Mouse (Mus musculus) kidney, postnatal 36 days (tissue): ENCODE measurements around the gene Gbp7.
"Not testable (repeated sequence)": the region's sequence is repeated elsewhere in the genome, so short reads cannot be mapped to it uniquely, and the experiment has no call there.

Source experiments
- DNase-seq, 2 experiments: peaks; one replicate each; pipeline ENCODE4 v3.0.0; 2021 to 2022; ENCODE audit warnings: mixed read lengths in 2 of 2

Gene Gbp7

DNA sequence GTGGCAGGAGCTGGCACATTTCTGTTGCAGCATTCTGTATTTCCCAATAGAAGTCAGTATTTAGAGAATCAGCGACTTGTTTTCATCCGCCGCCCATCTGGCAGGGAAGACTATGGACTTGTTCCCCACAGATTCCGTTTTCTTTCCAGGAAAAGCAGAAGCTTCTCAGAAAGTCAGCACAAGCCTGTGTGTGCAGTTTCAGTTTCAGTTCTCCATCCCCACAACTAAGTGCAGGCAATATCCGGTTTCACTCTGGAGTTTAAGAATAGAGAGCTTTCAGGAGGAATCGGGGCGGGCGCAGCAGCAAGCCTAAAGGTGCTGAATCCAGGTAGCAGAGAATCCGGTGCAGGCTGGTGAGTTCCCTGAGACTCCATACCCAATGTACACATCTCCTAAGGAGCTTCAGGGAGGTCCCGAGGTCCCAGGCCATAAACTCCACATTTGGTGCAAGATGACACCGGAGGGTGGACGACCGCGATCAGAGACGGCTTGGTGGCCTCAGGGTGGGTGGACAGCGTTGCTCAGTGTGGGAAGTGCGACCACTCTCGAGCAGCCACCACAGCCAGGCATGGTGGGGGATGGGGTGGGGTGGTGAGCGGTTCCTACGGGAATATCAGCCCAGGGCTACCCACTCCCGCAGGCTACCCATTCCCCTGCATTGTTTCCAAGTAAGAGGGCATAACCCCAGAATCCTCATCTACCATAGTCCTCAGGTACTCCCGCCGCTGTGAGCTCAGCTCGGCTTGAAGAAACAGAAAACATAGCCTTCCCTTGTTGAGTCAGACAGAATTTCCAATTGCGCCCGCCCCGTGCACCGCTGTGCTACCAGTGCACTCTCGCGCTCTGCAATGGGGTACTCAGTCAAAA is at the start of gene Gbp7:
Gbp7 (plus strand) TSS at position 256 of the 867 bp plus-strand sequence.
- peak; percentile 63 to 67 for DNase-seq

DNA sequence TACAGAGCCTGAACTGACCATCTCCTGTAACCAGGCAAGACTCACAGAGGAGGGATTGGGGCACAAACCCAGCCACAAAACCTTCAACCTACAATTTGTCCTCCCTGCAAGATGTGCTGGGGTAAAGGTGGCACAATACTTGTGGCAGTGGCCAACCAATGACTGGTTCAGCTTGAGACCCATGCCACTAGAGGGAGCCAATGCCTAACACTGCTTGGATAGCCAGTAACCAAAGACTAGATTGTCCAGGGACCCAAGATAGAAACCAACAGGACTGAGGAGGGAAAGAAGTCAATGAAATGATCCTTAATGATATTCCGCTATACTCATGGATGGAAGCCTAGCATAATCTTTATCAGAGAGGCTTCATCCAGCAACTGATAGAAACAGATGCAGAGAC is 39.7 kb upstream of the Gbp7 start:
- DNase-seq, result peak; percentile 81 to 87

DNA sequence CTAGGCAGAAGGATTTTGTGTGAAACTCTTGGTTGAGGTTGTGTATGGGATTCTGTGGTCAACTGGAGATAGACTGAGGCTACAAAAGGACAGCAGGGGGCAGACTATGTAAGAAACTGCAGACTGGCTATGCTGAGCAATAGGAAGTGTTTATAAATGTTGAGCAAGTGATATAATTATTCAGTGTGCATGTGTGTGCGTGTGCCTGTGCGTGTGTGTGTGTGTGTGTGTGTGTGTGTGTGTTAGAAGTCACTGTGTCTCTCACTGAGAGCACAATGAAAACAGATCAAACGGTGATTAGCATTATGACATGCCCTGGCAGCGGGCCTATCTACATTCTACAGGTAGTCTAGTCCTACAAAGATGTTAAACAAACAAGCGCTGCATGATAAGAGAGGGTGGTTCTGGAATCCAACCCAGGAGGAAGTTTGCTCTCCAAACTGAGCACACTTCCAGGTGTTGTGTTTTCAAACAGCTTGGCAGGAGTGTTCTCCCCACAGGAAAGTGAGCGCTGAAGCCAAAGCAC is 36.5 kb upstream of the Gbp7 start, which contains the start of gene Gbp5:
Gbp5 (plus strand) TSS at position 443 of the 526 bp plus-strand sequence.
- peak; percentile 76 to 79 for DNase-seq

DNA sequence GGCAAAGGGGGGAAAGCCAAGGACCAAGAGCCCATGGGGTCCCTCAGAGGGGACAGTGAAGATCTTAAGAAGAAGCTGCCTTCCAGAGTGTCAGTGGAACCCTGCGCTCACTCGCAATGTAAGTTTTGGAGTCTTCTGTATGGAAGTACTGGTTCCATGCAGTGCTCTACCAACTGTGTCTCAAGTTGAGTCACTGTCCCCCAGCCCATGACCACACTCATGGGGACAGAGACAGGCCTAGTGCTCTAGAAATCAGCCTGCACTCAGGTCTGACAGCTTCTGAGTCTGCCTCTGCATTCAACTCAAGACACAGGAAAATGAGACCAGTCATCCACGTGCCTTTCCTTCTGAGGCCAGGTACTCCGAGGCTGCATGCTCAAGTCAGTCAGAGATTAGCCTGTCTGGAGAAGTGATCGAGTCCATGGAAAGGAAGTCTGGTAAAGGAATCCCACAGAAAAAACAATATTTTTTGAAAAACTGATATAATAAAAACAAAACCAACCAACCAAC is 34.9 kb upstream of the Gbp7 start:
- no peak for DNase-seq

DNA sequence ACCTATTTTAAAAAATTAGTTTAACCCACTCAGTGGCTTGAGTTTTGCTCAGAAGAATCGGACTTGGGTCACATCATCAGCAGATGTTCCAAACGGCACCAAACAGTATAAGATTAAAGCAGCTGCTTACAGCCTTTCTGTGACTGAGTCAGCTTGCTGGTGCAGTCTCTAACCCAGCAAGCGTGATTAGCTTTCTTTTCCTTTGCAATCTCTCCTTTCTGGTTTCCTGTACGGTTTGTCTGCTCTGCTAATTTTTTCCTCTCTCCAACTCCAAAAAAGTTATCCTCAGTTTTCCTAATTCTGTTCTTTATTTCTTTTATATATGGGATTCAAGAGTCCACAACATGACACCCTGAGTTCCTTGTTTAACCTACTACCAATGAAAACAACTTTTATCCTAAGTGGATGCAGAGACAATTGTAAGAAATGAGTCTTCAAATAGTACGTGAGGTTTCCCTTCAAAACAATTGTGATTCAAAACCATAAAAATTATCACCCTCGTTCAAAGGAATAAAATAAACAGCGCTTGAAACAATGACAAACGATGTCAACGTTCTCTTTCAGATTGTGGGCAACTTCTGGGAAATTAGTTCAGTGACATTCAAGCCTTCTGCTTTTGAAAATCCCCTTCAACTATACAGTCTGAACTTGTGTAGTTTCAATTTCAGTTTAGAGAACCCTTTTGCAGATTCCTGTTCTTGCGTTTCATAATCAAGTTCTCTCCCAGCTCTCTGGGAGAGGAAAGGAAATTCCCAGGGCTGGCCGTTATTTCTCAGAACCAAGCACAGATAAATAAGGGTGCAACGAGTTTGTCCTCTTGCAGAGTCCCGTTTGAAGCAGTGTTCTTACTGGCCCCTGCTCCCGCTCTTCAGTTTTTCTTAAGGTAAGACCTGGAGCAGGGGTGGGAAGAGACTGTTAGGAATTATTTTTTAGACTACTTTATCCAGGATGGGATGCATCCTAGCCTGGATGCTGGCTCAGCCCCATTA is 33.7 kb upstream of the Gbp7 start:
- DNase-seq, result peak; percentile 24 to 27

DNA sequence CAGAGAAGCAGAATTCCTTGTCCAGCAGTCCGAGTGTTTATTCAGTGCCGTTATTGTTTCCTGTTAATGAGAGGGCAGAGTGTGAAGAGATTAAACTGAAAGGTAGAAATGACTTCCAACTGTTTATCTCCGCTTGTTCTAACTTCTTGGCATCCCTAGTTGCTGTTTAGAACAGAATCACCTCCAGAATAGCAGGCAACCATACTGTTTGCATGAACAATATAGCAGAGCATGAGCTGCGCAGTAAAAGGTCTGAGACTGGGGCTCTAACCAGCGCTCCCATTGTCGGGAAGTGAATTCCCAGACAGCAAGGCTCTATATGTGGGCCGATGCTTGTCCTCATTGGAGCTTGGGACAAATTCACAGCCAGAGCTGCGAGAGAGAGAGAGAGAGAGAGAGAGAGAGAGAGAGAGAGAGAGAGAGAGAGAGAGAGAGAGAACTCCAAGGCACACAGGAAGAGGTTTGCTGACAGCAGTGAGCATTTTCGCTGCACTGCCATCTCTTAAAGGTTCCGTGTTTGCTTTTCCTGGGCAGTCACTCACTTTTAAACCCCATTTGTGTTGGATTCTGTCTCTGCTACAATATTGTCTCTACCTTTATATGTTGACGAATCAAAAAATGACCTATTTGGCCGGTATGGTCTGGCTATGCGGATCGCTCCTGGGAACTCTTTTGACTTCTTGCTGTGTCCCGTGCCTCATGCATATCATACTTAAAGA is 32.9 kb upstream of the Gbp7 start:
- no peak for DNase-seq

DNA sequence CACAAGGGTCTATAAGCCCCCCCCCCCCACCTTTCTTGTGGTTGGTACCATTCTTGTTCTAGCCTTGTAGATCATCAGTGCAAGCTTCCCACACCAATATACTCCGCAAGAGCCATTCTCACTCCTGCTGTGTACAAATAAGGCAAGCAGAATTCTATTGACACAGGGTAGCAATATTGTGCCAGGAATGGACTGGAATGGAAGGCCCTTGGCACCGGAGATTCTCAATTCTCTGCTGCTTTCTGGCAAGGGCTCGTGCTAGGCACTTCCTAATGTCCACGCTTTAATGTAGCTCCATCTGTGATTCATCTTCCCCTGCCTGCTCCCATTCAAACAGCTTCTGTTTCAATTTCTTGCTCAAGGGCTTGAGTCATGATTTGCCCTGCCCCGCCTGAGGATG is 31.2 kb upstream of the Gbp7 start:
- DNase-seq, result no peak

DNA sequence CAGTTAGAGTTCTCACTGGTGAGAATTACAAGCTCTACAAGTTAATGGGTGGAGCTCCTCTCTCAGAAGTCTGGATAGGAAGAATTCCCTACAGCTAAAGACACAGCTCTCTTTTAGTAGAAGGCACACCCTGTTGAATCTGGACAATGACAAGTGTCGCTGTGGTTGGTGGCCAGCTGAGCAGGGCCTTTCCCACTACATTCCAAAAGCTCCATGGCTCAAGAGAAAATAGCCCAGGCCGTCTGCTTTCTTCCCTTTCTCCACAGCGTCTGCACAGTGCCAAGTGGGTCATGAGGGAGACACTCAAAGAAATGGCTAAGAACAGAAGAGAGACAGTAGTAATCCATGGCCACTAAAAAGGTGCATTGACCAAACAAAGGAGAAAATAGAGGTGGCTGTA is 2.0 kb upstream of the Gbp7 start:
- no peak for DNase-seq

DNA sequence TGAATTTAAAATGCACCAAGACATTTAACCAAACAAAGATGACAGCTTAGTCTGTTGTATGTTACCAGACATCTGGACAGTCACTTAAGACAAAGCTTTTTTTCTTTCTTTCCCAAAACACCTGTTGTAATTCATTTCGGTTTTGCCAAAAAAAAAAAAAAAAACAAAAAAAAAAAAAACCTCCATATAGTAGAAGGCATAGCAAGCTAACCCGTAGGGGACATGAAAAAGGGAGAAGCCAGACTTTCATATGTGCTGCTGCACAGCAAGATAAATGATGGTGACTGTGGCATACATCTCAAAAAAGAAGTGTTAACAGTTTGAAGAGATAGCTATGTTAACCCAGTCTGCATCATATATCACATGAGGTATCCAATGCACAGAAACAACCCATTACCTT is 545 bp upstream of the Gbp7 start:
- no peak for DNase-seq

DNA sequence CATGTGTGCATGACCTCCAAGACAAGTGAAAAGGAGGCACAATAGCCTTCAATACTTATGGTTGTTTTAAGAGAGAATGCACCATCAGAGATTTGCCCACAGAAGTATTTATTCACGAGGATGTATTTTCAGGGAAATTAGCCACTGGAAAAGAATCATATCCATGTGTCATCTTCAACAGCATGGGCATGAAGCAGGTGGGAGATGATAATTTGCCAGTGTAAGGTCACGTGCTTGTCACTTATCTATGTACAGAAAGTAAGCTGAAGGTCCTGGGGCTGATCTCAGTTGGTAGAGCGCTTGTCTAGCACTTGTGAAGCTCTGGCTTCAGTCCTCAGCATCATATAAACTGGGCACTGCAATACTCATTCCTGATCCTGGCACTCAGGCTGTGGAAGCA is 1.5 kb downstream of the Gbp7 start:
- no peak for DNase-seq

DNA sequence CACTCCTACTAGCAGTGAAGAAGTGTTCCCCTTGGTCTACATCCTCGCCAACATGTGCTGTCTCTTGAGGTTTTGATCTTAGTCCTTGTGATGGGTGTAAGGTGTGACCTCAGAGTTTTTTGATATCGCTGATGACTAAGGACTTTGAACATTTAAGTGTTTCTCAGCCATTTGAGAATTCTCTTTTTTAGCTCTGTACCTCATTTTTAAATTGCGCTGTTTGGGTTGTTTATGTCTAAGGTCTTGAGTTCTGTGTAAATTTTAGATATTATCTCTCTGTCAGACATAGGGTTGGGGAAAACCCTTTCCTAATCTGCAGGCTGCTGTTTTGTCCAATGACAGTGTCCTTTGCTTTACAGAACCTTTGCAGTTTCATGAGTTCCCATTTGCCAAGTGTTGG is 3.0 kb downstream of the Gbp7 start:
- DNase-seq, result no peak

DNA sequence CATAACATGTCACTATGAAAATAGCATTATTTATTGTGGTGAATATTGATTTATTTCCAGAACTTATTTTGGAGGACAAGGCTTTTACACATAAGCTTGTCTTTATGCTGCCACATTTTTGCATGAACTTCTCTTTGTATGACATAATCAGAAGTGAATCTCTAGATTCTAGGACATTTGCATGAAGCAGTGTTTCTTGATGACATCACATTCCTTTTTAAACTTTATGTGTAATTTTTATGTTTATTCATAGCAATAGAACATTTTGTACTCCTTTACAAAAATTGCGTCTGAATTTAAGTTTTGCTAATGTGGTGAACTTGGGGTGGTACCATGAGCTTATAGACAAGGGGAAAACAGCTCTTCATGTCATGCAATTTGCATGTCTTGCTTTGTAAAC is 5.5 kb downstream of the Gbp7 start:
- DNase-seq, result no peak

DNA sequence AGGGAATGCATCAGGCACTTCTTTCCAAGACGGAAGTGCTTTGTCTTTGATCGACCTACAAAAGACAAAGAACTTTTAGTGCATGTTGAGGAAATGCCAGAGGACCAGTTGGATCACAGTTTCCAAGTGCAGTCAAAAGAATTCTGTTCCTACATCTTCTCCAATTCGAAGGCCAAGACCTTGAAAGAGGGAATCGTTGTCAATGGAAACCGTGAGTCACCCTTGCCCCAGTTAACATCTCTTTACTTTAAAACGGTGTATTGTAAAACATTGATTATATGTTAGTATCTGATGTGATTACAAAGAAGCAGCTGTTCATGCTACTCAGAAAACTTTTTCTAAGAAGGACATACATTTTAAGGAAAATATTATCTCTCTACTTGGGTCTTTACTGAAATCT is 11.2 kb downstream of the Gbp7 start:
- no peak for DNase-seq

DNA sequence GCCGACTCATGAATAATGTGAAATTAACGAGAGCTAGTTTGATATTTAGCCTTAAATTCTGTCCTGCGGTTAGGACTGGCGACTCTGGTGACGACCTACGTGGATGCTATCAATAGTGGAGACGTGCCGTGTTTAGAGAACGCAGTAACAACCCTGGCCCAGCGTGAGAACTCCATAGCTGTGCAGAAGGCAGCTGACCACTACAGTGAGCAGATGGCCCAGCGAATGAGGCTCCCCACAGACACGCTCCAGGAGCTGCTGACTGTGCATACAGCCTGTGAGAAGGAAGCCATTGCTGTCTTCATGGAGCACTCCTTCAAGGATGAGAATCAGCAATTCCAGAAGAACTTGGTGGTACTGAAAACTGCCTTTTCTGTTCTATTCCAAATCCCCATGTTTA is 12.6 kb downstream of the Gbp7 start:
- not testable (repeated sequence) for DNase-seq

DNA sequence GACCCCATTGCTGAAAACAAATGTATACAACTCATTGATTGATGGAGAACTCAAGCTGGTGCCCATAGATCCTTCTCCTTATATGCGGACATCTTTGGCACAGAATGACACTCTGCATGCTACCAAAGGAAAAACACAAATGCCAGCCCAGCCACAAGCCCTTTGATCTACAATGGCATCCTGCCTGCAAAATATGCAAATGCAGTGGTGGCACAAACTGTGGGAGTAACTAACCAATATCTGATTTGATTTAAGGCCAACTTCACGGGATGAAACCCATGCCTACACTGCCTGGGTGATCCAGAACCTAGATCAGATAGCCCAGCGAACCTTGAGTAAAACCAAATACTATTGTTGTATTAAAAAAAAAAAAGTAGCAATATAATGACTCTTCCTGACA is 16.5 kb downstream of the Gbp7 start:
- peak in 1 of 2 experiments; percentile 28 for DNase-seq

DNA sequence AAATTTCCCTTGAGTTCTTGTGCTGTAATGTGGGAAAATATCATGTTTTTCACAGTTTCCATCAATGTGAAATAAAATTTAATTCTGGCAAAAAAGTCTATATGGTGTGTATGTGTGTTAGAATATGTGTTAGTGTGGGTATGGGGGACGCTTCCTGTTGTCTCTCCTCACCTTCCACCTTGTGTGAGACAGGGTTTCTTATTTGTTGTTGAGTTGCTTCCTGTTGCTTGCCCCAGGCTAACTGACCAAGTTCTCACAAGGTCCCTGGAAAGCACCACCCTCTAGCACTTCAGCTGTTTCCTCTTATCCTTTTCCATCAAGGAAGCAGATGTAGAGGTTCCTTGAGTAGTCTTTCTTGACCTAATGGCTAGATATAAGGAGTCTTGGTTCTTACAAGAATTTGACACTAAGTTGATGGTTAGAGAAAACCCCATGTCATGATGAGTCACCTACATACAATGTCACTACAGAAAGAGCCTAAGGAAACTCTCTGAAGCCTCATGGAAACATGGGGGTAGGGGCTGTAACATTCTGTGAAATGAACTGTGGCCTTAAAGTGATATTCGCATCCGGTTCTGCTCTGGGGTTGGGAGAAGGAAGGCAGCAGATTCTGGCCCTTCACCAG is 20.0 kb downstream of the Gbp7 start:
- no peak for DNase-seq

DNA sequence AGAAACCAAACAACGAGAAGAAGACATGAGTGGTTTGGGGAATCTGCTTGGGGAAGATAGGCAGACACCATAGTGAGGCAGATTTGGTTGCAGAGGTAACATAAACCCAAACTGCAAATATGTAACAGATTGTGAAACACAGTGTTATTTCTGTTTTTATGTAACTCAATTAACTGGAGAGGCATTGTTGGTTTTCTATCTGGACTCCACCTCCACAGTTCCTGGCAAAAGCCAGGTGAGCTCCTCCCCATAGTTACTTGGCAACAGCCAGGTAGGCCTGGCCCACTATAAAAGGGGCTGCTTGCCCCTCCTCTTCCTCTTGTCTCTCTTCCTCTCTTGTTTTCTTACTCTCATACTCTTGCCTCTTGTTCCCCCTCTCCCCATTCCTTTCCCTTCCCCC is 24.5 kb downstream of the Gbp7 start:
- peak; percentile 21 to 42 for DNase-seq

DNA sequence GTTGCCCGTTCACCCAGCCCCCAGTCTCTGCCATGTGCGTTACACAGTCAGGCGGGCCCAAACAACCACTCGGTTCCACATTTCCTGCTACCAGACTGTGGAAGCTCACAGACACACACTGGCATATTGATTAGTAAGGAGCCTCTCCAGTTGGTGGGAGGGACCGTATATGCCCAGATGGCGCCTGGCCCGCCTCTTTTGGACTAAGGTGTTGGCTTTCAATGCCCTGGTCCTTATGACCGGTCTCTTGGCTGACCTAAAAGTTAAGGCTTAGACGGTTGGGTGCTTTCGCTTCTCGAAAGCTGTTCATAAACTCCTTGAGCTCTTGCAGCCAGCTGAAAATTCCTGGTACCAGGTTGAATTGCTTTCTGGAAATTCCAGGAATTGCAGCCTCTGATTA is 25.5 kb downstream of the Gbp7 start:
- peak; percentile 68 to 77 for DNase-seq

DNA sequence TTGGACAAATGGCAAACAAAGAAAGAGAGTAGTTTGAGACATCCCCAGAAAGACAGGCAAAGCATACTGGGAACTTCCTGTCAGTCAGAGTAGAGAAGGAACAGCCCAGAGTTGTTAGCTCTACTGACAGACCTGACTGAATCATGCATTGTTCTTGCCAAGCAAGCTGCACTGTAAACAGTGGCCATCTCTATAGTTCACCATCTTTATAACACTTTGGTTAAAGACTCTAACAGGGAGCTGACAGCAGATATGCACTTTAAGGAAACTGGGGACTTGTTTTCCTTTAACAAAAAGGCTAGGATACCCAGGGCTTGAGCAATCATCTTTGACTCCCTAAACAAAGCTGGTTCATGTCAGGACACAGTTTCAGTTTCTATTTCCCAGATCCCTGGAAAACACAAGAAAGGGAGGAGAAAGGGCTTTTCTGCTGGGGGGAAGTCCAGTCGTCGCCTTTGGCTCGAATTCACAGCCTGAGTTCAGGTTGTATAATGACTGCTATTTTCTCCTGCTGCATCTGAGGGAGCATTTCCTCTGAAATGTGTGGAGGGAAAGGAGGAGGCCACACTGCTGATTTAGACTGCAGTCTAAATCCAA is 29.6 kb downstream of the Gbp7 start, which contains the start of gene Gbp3:
Gbp3 (plus strand) TSS at position 395 of the 597 bp plus-strand sequence.
- DNase-seq, result peak; percentile 52 to 61

DNA sequence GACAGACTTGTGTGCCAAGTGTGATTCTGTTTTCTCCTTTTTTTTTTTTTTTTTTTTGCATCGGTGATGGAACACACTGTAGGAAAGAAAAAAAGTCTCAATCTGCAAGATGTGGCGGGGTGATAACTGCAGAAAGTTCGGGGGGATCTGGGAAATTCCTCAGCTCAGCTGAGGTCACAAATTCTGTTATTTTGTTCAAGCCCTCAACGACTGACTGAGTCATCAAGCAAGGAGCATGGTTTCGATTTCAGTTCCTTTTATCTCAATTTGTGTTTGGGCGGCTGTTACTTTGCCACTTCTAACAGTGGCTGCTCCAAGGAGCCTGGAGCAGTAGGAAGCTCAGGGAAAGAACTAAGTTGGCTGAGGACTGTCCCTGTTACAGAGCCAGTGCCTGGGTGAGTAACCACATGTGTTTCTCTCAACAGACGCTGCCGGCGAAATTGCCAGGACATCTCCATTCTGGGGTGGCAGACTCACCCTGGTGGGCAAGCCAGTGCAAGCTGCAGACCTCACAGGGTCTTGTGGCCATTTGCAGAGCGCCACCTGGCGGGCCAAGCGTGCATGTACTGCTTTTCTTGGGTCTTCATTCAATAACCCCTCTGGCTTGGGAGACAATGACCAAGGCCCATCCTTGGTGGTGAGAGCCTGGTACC is 30.3 kb downstream of the Gbp7 start:
- peak; percentile 88 to 93 for DNase-seq
